Mouse (Mus musculus): ENCODE measurements around the gene Mtmr11. TPM values are rescaled to one million over a fixed set of nuclear protein-coding genes. Genes with fewer than 3 reads are reported as not detected.
"Not testable (repeated sequence)": the region's sequence is repeated elsewhere in the genome, so short reads cannot be mapped to it uniquely, and the experiment has no call there.

The Mtmr11 gene
- total and polyA plus RNA-seq, 2 experiments = 1.2 to 2.8 TPM

DNA sequence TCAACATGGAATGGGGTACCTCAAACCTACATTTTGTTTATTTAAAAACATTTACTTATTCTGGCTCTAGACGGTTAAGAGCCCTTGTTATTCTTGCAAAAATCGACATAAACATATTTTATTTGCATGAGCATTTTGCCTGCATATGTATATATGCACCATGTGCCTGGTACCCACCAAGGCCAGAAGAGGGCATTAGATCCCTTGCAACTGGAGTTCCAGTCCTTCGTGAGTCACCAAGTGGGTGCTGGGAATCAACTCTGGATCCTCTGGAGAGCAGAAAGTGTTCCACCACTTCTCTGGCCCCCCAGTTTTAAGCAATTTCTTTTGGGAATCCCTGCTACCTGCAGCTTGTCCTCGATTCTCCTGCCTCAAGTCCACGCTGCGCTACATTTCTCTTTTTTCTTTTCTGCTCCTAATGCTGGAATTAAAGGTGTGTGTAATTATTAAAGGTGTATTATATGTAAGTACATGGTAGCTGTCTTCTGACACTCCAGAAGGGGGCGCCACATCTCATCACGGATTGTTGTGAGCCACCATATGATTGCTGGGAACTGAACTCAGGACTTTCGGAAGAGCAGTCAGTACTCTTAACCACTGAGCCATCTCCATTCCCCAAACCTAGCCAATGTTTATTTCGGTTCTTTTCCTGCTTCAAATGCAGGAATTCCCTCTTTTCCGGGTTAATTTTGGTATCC lies 34.0 kb downstream of the Mtmr11 start:
- 93% methylated on average over 11 of the region's 11 CpGs for WGBS
- Histone ChIP-seq H3K4me1 (ENCODE audit: control insufficient read depth, insufficient read depth, low read length) (peaks cover 4% of the 10 kb centered on the region; the same call in 1 of the 2 replicates), H3K79me2 (ENCODE audit: control insufficient read depth, insufficient read depth, low read length) (no peaks in the 10 kb centered on the region), H3K27me3 (ENCODE audit: control insufficient read depth, insufficient read depth, low read length) (no peaks in the 10 kb centered on the region), H3K4me3 (ENCODE audit: insufficient read depth, low read depth, low read length) (no peak overlapping the region), H3K36me3 (ENCODE audit: control insufficient read depth, insufficient read depth, low read length) (no peaks in the 10 kb centered on the region), H3K27ac (replicated peaks; ENCODE audit: insufficient read depth, low read depth, low read length) (no peak overlapping the region), H3K9ac (ENCODE audit: low read depth, low read length) (no peak overlapping the region)
- DNase-seq (ENCODE audit: extremely low read depth, low read depth, low spot score) = no peak
- TF ChIP-seq CTCF (IDR thresholded peaks at IDR 0.05; ENCODE audit: low read depth, low read length) = no peak
- no peak for TF ChIP-seq POLR2A (IDR thresholded peaks at IDR 0.05; ENCODE audit: extremely low read depth, insufficient read depth, low read length)

DNA sequence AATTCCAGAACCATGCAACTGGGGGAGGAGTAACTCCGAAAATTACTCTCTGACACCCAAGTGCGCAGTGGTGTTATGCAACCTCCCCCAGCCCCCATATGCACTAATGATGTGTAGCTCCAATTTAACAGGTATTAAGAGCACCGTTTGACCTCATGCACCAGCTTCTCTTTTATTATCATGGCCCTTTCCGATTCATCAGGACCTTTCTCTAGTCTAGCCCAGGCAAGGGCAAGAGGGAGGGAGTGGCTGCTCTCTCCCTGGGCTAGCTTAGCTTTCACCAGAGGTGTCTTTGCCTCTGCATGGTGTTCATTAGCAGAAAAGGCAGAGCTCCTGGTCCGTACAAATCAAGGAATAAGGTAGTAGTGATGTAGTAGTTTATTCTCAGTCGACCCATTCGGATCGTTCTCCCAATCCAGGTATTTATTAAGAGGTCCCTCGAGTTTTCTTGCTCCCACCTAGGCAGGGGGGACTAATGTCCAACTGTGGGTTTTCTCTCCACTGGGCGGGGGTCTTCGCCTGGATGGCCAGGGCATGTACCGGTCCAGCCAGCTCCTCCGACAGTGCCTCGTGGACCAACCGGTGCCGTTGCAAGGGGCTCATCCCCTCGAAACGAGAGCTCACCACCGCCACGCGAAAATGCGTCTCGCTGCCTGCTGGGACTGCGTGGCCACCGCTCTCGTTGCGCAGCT lies 34.8 kb downstream of the Mtmr11 start:
- TF ChIP-seq CTCF (IDR thresholded peaks at IDR 0.05; ENCODE audit: low read depth, low read length) = peak; percentile 38; the same call in 1 of the 2 replicates
- no peak for TF ChIP-seq POLR2A (IDR thresholded peaks at IDR 0.05; ENCODE audit: extremely low read depth, insufficient read depth, low read length)
- Histone ChIP-seq H3K27ac (replicated peaks; ENCODE audit: insufficient read depth, low read depth, low read length) (peak overlapping the region; percentile 77), H3K4me1 (ENCODE audit: control insufficient read depth, insufficient read depth, low read length) (peaks cover 4% of the 10 kb centered on the region; the same call in 1 of the 2 replicates), H3K79me2 (ENCODE audit: control insufficient read depth, insufficient read depth, low read length) (no peaks in the 10 kb centered on the region), H3K36me3 (ENCODE audit: control insufficient read depth, insufficient read depth, low read length) (no peaks in the 10 kb centered on the region), H3K9ac (ENCODE audit: low read depth, low read length) (peak overlapping the region; percentile 62), H3K27me3 (ENCODE audit: control insufficient read depth, insufficient read depth, low read length) (no peaks in the 10 kb centered on the region), H3K4me3 (ENCODE audit: insufficient read depth, low read depth, low read length) (peak overlapping the region; percentile 58)
- 21% methylated on average over 27 of the region's 27 CpGs for WGBS
- no peak for DNase-seq (ENCODE audit: extremely low read depth, low read depth, low spot score)

DNA sequence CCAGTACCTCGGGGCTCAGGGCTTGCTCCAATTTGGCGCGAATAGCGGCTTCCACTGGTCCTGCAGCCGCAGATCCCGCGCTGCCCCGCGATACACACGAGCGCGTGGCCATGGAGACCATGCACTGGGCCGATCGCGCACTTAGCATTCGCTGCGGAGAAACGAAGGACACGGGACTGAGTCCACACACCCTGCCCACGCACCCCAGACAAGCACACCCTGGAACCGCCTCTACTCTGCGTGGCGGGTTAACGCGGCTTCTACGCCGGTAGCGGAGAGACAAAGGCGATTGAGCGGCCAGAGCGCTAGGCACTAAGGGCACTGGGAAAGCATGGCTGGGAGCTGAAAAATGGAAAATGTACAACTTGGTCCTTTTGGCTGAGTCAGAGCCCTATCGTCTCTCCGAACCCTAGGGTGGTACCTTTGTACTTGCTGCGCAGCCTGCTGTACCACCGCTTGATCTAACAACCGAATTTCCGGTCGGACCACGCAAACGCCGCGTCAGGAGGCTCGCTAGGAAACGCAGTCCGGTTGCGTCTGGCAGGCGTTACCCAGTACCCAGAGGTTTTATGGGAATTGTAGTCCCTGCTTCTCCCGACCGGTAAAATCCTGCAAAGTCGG lies 35.4 kb downstream of the Mtmr11 start:
- no peaks in the 10 kb centered on the region for H3K36me3 ChIP-seq (ENCODE audit: control insufficient read depth, insufficient read depth, low read length)
- no peaks in the 10 kb centered on the region for H3K27me3 ChIP-seq (ENCODE audit: control insufficient read depth, insufficient read depth, low read length)
- H3K27ac ChIP-seq (replicated peaks; ENCODE audit: insufficient read depth, low read depth, low read length) = peak overlapping the region; percentile 77
- peaks cover 4% of the 10 kb centered on the region; the same call in 1 of the 2 replicates for H3K4me1 ChIP-seq (ENCODE audit: control insufficient read depth, insufficient read depth, low read length)
- H3K9ac ChIP-seq (ENCODE audit: low read depth, low read length) = peak overlapping the region; percentile 62
- TF ChIP-seq POLR2A (IDR thresholded peaks at IDR 0.05; ENCODE audit: extremely low read depth, insufficient read depth, low read length) (peak; percentile 75), CTCF (IDR thresholded peaks at IDR 0.05; ENCODE audit: low read depth, low read length) (no peak)
- WGBS = under 1% methylated on average over 50 of the region's 50 CpGs
- H3K4me3 ChIP-seq (ENCODE audit: insufficient read depth, low read depth, low read length) = peak overlapping the region; percentile 58
- no peaks in the 10 kb centered on the region for H3K79me2 ChIP-seq (ENCODE audit: control insufficient read depth, insufficient read depth, low read length)
- DNase-seq (ENCODE audit: extremely low read depth, low read depth, low spot score) = peak; percentile 90

DNA sequence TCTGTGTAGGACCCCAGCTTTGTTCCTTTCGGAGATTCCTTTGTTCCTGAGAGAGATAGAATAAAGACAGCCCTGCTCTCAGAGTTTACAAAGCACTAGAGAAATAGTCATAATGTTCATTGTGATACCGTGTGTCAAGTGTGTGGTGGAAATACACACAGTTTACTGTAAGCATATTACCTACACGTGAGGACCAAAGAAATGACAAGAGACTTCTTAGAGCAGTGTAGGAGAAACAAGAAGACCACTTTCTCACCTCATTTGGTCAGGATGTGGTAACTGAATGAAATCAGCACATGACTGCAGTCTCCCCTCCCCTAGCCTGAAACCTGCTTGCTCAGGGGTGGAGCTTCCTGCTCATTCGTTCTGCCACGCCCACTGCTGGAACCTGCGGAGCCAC lies 36.4 kb downstream of the Mtmr11 start:
- WGBS = 3% methylated on average over 6 of the region's 6 CpGs
- TF ChIP-seq CTCF (IDR thresholded peaks at IDR 0.05; ENCODE audit: low read depth, low read length) (no peak), POLR2A (IDR thresholded peaks at IDR 0.05; ENCODE audit: extremely low read depth, insufficient read depth, low read length) (no peak)
- peaks cover 4% of the 10 kb centered on the region; the same call in 1 of the 2 replicates for H3K4me1 ChIP-seq (ENCODE audit: control insufficient read depth, insufficient read depth, low read length)
- DNase-seq (ENCODE audit: extremely low read depth, low read depth, low spot score) = peak; percentile 81
- H3K27me3 ChIP-seq (ENCODE audit: control insufficient read depth, insufficient read depth, low read length) = no peaks in the 10 kb centered on the region
- H3K36me3 ChIP-seq (ENCODE audit: control insufficient read depth, insufficient read depth, low read length) = no peaks in the 10 kb centered on the region
- H3K27ac ChIP-seq (replicated peaks; ENCODE audit: insufficient read depth, low read depth, low read length) = peak overlapping the region; percentile 40
- no peaks in the 10 kb centered on the region for H3K79me2 ChIP-seq (ENCODE audit: control insufficient read depth, insufficient read depth, low read length)
- H3K4me3 ChIP-seq (ENCODE audit: insufficient read depth, low read depth, low read length) = peak overlapping the region; percentile 38; the same call in 1 of the 2 replicates
- H3K9ac ChIP-seq (ENCODE audit: low read depth, low read length) = peak overlapping the region; percentile 13; the same call in 1 of the 2 replicates

DNA sequence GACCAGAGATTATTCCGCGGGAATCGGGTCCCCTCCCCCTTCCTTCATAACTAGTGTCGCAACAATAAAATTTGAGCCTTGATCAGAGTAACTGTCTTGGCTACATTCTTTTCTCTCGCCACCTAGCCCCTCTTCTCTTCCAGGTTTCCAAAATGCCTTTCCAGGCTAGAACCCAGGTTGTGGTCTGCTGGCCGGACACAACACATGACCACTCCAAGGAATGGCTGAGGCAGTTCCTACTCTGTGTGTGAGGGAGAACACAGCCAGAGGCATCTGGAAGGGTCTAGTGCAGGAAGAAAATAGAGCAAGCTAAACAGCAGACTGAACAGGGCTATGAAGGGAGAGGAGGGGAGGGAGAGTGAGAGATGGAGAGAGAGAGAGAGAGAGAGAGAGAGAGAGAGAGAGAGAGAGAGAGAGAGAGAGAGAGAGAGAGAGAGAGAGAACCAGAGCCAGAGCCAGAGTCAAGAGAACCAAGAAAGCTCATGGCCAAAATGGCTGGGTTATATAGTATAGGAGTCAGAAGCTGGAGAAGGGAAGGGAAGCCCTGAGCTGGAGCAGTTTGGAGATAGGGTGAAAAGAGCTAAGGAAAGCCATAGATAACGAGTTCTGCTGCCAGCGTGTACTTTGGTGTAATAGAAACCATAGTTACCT lies 36.9 kb downstream of the Mtmr11 start:
- H3K27ac ChIP-seq (replicated peaks; ENCODE audit: insufficient read depth, low read depth, low read length); H3K4me3 ChIP-seq (ENCODE audit: insufficient read depth, low read depth, low read length); H3K36me3 ChIP-seq (ENCODE audit: control insufficient read depth, insufficient read depth, low read length); DNase-seq (ENCODE audit: extremely low read depth, low read depth, low spot score); H3K79me2 ChIP-seq (ENCODE audit: control insufficient read depth, insufficient read depth, low read length); H3K27me3 ChIP-seq (ENCODE audit: control insufficient read depth, insufficient read depth, low read length); H3K4me1 ChIP-seq (ENCODE audit: control insufficient read depth, insufficient read depth, low read length); H3K9ac ChIP-seq (ENCODE audit: low read depth, low read length): not testable (repeated sequence)
- WGBS = 28% methylated on average over 8 of the region's 8 CpGs

Data from liver, adult 2 months (tissue).